Mouse (Mus musculus) spleen, adult 2 months (tissue): ENCODE data around the gene Gsto1. TPM values are rescaled to one million over a fixed set of nuclear protein-coding genes. Genes with fewer than 3 reads are reported as not detected.

Source experiments
- DNase-seq, 2 experiments: peaks; one replicate each; pipeline versions ENCODE4 v3.0.0 to v3.0.0-alpha.2; 2012 to 2021; ENCODE audit warnings: low spot score in 2 of 2, low read depth in 1 of 2
- H3K27ac ChIP-seq: fragments of 200-500 bp; 2 replicates; pipeline ENCODE4 v1.5.1; 2012; ENCODE audit warnings: low read length, inconsistent platforms; ENCODE audit not compliant: insufficient read depth
- H3K27me3 ChIP-seq: fragments of 200-500 bp; 2 replicates; pipeline ENCODE4 v1.6.1; 2012; ENCODE audit warnings: mild to moderate bottlenecking, moderate library complexity, low read length, inconsistent platforms; ENCODE audit not compliant: control insufficient read depth, insufficient read depth
- H3K36me3 ChIP-seq: fragments of 200-500 bp; 2 replicates; pipeline ENCODE4 v1.6.1; 2012; ENCODE audit warnings: mild to moderate bottlenecking, low read length, inconsistent platforms; ENCODE audit not compliant: control insufficient read depth, insufficient read depth
- H3K4me1 ChIP-seq: fragments of 200-500 bp; 2 replicates; pipeline ENCODE4 v1.6.1; 2011; ENCODE audit warnings: inconsistent platforms; ENCODE audit not compliant: control insufficient read depth, insufficient read depth, insufficient read length
- H3K4me3 ChIP-seq: fragments of 200-500 bp; 2 replicates; pipeline ENCODE4 v1.5.1; 2011; ENCODE audit warnings: mild to moderate bottlenecking, inconsistent platforms; ENCODE audit not compliant: insufficient read depth, insufficient read length; ENCODE audit errors: extremely low read depth
- CTCF ChIP-seq: fragments of 200-500 bp; IDR thresholded peaks from 2 replicates; pipeline ENCODE4 v1.5.1; 2011; ENCODE audit warnings: mild to moderate bottlenecking, inconsistent platforms; ENCODE audit not compliant: insufficient read depth, insufficient read length, insufficient replicate concordance; ENCODE audit errors: extremely low read depth
- POLR2A ChIP-seq: fragments of 200-500 bp; IDR thresholded peaks from 2 replicates; pipeline ENCODE4 v1.6.1; 2011; ENCODE audit warnings: low read depth, low read length, inconsistent platforms
- WGBS: fragments of 180-500 bp; shearing (Covaris S2); methylation state at CpG from one replicate; pipeline ENCODE4 v1.1.7; 2018; 5-methylcytosine and 5-hydroxymethylcytosine counted together
- polyA plus RNA-seq: library from polyadenylated mRNA; depleted of rRNA; stranded (reverse); fragments of >200 nt; gene quantifications from 2 replicates; pipeline ENCODE4 v1.2.3, GENCODE M21; 2012; rRNA removed

Gene Gsto1
- polyA plus RNA-seq, result 23.0 and 24.5 TPM in 2 replicates

DNA sequence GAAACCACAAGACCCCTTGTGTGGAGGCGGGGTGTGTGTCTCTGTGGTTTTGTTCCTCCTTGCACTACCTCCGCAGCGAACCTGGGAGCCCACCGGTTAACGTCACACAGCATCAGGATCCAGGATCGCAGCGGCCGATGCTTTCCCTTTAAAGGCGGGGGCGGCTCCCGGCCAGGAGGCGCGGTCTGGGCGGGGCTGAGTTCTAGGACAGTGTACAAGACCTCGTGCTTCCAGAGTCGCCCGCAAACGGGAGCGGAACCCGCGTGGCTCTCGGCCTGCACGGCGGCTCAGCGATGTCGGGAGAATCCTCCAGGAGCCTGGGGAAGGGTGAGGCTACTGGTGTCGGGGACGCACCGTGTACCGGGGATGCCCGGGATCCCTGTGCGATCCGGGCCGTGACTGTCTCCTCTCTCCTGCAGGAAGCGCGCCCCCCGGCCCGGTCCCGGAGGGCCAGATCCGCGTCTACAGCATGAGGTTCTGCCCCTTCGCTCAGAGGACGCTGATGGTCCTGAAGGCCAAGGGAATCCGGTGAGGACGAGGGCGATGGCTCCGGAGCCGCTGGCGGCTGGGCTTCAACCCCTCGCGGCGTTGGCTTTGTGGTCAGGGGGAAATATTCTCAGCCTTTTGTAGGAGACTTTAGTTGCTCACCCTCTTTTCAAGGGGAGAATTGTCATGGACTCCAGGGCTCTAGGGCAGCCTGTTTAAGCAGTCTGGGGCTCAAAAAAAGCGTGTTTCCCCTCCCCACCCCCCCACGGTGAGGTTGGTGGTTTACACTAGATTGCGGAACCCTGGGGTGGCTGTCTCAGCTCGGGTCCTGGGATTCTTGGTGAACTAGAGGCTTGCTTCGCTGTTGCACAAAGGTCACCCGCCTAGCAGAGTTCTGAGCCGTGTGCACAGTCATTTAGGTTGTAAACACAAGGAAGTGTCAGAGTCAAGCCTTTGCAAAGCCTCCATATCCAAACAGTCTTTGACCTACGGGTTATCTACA is at the start of gene Gsto1:
Gene Gsto1, plus strand, starts transcription at position 175 of the 988 bp plus-strand sequence.
- peak within 1 kb of the TSS; percentile 73 for H3K4me3 ChIP-seq
- peaks cover 8% of the 10 kb centered on the region for H3K4me1 ChIP-seq
- peaks cover 6% of the 10 kb centered on the region; the same call in 1 of the 2 replicates for H3K27me3 ChIP-seq
- H3K36me3 ChIP-seq, result no peaks in the 10 kb centered on the region
- no peak within 1 kb of the TSS; the same call in 1 of the 2 replicates for H3K27ac ChIP-seq
- under 1% methylated on average over 60 of the region's 60 CpGs for WGBS
- DNase-seq, result peak in 1 of 2 experiments; percentile 65
- no peak for TF ChIP-seq CTCF
- TF ChIP-seq POLR2A, result no peak

DNA sequence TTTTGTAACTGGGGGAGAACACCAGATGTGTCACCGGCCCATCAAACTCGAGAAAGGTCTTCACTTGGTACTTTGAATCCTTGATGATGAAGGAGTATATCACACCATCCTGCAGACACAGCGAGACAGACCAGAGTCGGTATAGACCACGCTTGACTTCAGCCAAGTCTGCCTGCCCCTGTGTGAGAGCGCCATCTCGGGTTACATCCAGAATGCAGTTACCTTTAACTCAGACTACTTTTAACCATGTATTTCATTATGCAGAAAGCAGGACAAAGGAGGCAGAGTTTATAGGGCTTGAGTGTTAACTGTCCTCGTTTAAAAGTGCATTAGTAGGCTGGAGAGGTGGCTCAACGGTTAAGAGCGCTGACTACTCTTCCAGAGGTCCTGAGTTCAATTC is 42.7 kb upstream of the Gsto1 start:
- Histone ChIP-seq H3K27ac (no peak overlapping the region), H3K36me3 (no peaks in the 10 kb centered on the region), H3K4me3 (no peak overlapping the region), H3K4me1 (no peaks in the 10 kb centered on the region), H3K27me3 (no peaks in the 10 kb centered on the region)
- WGBS, result 81% methylated on average over 10 of the region's 10 CpGs
- TF ChIP-seq CTCF (no peak), POLR2A (no peak)
- DNase-seq, result no peak

DNA sequence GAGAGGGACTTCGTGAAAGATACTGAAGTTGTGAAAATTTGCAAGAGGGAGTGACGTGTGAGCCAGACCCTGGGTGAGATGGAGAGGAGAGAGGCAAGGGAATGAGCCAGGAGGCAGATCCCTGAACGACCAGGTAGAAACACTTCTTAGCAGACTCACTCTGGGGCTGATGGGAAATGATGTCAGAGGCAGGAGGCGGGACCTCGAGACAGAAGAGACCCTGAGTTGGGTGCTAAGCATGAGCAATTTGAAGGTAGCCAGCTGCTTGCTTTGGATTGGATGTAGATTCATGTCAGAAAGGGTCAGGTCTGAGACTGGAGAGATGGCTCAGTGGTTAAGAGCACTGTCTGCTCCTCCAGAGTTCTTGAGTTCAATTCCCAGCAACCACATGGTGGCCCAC is 40.0 kb upstream of the Gsto1 start:
- Histone ChIP-seq H3K27me3 (no peaks in the 10 kb centered on the region), H3K4me1 (no peaks in the 10 kb centered on the region), H3K27ac (no peak overlapping the region), H3K4me3 (no peak overlapping the region), H3K36me3 (no peaks in the 10 kb centered on the region)
- WGBS, result 85% methylated on average over 5 of the region's 5 CpGs
- no peak for DNase-seq
- TF ChIP-seq POLR2A (no peak), CTCF (no peak)

DNA sequence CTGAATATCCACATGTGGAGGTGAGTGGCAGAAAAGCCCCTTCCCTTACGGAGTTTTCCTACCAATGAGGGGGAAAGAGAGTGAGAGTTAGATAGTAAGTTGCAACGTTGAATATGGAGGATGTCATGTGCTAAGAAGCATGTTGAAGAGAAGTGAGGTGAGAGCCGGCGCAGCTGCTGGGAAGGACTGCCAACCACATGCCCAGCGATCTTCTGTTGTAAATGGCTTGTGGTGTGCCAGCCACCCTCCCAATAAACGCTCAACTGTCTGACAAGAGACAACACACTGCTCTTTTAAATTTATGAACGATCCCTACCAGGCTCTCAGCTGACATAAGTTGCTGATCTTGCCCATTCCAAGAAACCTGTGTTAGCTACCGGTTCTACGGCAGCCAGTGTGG is 37.1 kb upstream of the Gsto1 start:
- no peak for DNase-seq
- H3K4me3 ChIP-seq, result no peak overlapping the region
- no peak for TF ChIP-seq CTCF
- no peak for TF ChIP-seq POLR2A
- WGBS, result 52% methylated on average over 9 of the region's 9 CpGs
- no peaks in the 10 kb centered on the region for H3K27me3 ChIP-seq
- no peaks in the 10 kb centered on the region for H3K36me3 ChIP-seq
- no peak overlapping the region for H3K27ac ChIP-seq
- no peaks in the 10 kb centered on the region for H3K4me1 ChIP-seq

DNA sequence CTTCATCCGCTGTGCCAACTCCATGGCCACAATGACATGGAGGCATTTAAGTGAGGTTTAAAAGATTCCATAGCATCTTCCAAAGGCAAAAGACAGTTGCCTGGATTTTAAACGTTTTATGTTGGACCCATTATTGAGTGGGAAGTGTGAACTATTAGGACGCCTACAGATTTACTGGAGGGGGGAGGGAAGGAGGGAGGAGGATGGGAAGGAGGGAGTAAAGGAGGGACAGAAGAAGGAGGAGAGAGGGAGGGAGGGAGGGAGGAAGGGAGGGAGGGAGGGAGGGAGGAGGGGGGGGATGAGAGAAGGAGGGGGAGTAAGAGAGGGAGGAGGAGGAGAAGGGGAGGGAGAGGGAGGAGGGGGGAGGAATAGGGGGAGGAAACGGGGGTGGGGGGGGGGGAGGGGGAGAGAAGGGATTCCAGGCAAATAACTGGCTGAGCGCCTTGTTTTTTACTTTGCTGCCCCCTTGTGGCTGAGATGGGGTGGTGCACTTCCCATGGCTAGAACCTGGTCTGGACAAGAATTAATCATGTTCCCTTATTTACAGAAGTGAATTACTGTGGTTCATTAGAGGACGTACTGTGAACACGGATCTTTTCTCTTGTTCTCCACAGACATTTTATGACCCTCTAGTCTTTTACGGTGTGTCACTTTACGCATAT is 33.8 kb upstream of the Gsto1 start:
- TF ChIP-seq CTCF, result peak; percentile 60; the same call in 1 of the 2 replicates
- TF ChIP-seq POLR2A, result no peak
- WGBS, result 17% methylated on average over 8 of the region's 9 CpGs
- H3K36me3 ChIP-seq, result no peaks in the 10 kb centered on the region
- DNase-seq, result peak; percentile 41 to 54
- H3K27me3 ChIP-seq, result no peaks in the 10 kb centered on the region
- H3K4me1 ChIP-seq, result no peaks in the 10 kb centered on the region
- H3K27ac ChIP-seq, result no peak overlapping the region
- H3K4me3 ChIP-seq, result no peak overlapping the region

DNA sequence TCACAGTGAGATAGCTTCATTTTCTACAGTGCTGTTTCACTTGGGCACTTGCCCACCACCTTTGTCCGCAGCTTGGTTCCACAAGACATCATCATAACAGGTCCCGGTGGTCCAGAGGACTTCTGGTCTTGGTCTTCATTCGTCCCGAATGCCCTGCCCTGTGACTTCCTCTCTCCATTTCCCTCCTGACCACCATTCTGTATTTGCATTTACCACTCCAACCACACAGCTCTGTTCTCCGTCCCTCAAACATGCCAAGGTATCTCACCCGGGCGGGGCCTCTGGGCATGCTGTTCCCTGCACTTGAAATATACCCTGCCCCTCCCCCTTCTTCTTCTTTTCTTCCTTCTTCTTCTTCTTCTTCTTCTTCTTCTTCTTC is 33.3 kb upstream of the Gsto1 start:
- H3K27ac ChIP-seq, result no peak overlapping the region
- WGBS, result 13% methylated on average over 7 of the region's 7 CpGs
- H3K27me3 ChIP-seq, result no peaks in the 10 kb centered on the region
- H3K36me3 ChIP-seq, result no peaks in the 10 kb centered on the region
- DNase-seq, result no peak
- no peaks in the 10 kb centered on the region for H3K4me1 ChIP-seq
- no peak overlapping the region for H3K4me3 ChIP-seq
- no peak for TF ChIP-seq CTCF
- TF ChIP-seq POLR2A, result no peak
